Mouse (Mus musculus) midbrain, embryonic 11.5 days (tissue): ENCODE measurements around the gene Nacc1. TPM values are rescaled to one million over a fixed set of nuclear protein-coding genes. Genes with fewer than 3 reads are reported as not detected.

Experiments used
- ATAC-seq: fragments of 200-750 bp; cut with Nextera tagmentation; 2 replicates; pipeline ENCODE4 v1.8.0; 2017; ENCODE audit warnings: moderate TSS enrichment, moderate library complexity; ENCODE audit not compliant: low FRiP score
- DNase-seq: peaks from one replicate; pipeline ENCODE4 v3.0.0; 2015; ENCODE audit warnings: low spot score; ENCODE audit errors: missing footprints
- H3K27ac ChIP-seq: fragments of 300-500 bp; sonication (generic); 2 replicates; pipeline ENCODE4 v1.5.1; 2014; ENCODE audit warnings: low read depth, low read length
- H3K27me3 ChIP-seq: fragments of 300-500 bp; sonication (generic); 2 replicates; pipeline ENCODE4 v1.6.1; 2014; ENCODE audit warnings: mild to moderate bottlenecking, low read length, moderate library complexity, mixed read lengths; ENCODE audit not compliant: control insufficient read depth, insufficient read depth
- H3K36me3 ChIP-seq: fragments of 300-500 bp; sonication (generic); 2 replicates; pipeline ENCODE4 v1.6.1; 2014; ENCODE audit warnings: mild to moderate bottlenecking, low read length, moderate library complexity, mixed read lengths; ENCODE audit not compliant: control insufficient read depth, insufficient read depth
- H3K4me1 ChIP-seq: fragments of 300-500 bp; sonication (generic); 2 replicates; pipeline ENCODE4 v1.6.1; 2014; ENCODE audit warnings: low read length; ENCODE audit not compliant: control insufficient read depth, insufficient read depth
- H3K4me2 ChIP-seq: fragments of 300-500 bp; sonication (generic); 2 replicates; pipeline ENCODE4 v1.6.1; 2014; ENCODE audit warnings: mild to moderate bottlenecking, moderate library complexity
- H3K4me3 ChIP-seq: fragments of 300-500 bp; sonication (generic); 2 replicates; pipeline ENCODE4 v1.5.1; 2014; ENCODE audit warnings: low read depth, low read length
- H3K9ac ChIP-seq: fragments of 300-500 bp; sonication (generic); 2 replicates; pipeline ENCODE4 v1.6.1; 2014; ENCODE audit warnings: low read length
- H3K9me3 ChIP-seq: fragments of 300-500 bp; sonication (generic); 2 replicates; pipeline ENCODE4 v1.6.1; 2016; ENCODE audit warnings: low read length; ENCODE audit not compliant: control insufficient read depth
- WGBS: fragments of 180-500 bp; shearing (Covaris S2); extraction: QIAGEN DNeasy Blood & Tissue Kit; methylation state at CpG from one replicate; pipeline ENCODE4 v1.1.7; 2014; 5-methylcytosine and 5-hydroxymethylcytosine counted together
- polyA plus RNA-seq: library from polyadenylated mRNA; unstranded; fragments of >200 nt; fragmentation: Nextera tagmentation; extraction: Ambion mirVana; gene quantifications from 2 replicates; pipeline ENCODE4 v1.2.1, GENCODE M21; 2014

Gene Nacc1
- polyA plus RNA-seq, 1 experiment from 2014 or later: 21.4 TPM

GRCm38 (mm10) chr8:84718476-84718875 is 30.8 kb upstream of the Nacc1 start:
- Histone ChIP-seq H3K36me3 (no peaks in the 10 kb centered on the region), H3K4me2 (no peak overlapping the region), H3K9me3 (no peaks in the 10 kb centered on the region), H3K9ac (no peak overlapping the region), H3K4me1 (peaks cover 20% of the 10 kb centered on the region), H3K4me3 (no peak overlapping the region), H3K27ac (no peak overlapping the region), H3K27me3 (peaks cover 66% of the 10 kb centered on the region)
- DNase-seq: no peak
- ATAC-seq: no peak
- WGBS: 85% methylated on average over 5 of the region's 5 CpGs

GRCm38 (mm10) chr8:84716790-84717189 is 29.1 kb upstream of the Nacc1 start:
- Histone ChIP-seq H3K9ac (no peak overlapping the region), H3K4me2 (no peak overlapping the region), H3K4me1 (peaks cover 26% of the 10 kb centered on the region), H3K9me3 (no peaks in the 10 kb centered on the region), H3K27ac (no peak overlapping the region), H3K4me3 (no peak overlapping the region), H3K27me3 (peaks cover 64% of the 10 kb centered on the region), H3K36me3 (no peaks in the 10 kb centered on the region)
- DNase-seq (no peak), ATAC-seq (no peak)
- WGBS: 82% methylated on average over 11 of the region's 11 CpGs

GRCm38 (mm10) chr8:84715893-84716468 is 28.3 kb upstream of the Nacc1 start:
- Histone ChIP-seq H3K4me2 (peak overlapping the region; percentile 27; the same call in 1 of the 2 replicates), H3K36me3 (no peaks in the 10 kb centered on the region), H3K4me1 (peaks cover 33% of the 10 kb centered on the region), H3K9me3 (no peaks in the 10 kb centered on the region), H3K27me3 (peaks cover 64% of the 10 kb centered on the region), H3K9ac (peak overlapping the region; percentile 41; the same call in 1 of the 2 replicates), H3K27ac (no peak overlapping the region), H3K4me3 (0 out of 2 replicates have a peak overlapping the region, but pooled peaks have one; percentile 1)
- WGBS: 3% methylated on average over 26 of the region's 27 CpGs
- peak; percentile 92 for DNase-seq
- ATAC-seq: no peak

DNA sequence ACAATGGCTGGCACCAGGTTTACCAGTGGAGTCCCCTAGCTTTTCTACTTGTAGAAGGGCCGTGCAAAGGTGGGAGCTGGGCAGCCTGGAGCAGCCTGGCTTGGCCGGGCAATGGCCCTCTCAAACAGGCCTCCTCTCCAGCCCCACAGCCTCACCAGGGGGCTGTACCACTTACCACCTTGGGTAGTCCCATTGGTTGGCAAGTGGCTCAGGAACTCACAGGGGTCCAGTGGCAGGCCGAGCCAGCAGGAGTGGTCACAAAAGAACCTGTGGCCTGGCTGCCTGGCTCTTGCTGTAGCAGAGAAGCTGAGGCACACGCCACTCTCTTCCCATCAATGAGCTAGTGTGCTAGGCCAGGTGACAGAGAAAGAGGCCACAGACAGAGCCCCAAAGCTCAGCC is 26.5 kb upstream of the Nacc1 start:
- no peak overlapping the region for H3K9ac ChIP-seq

GRCm38 (mm10) chr8:84713381-84713780 is 25.7 kb upstream of the Nacc1 start:
- Histone ChIP-seq H3K4me1 (peaks cover 43% of the 10 kb centered on the region), H3K36me3 (no peaks in the 10 kb centered on the region), H3K9ac (no peak overlapping the region; the same call in 1 of the 2 replicates), H3K27ac (peak overlapping the region; percentile 69), H3K9me3 (no peaks in the 10 kb centered on the region), H3K4me2 (no peak overlapping the region), H3K4me3 (no peak overlapping the region), H3K27me3 (peaks cover 72% of the 10 kb centered on the region)
- 46% methylated on average over 4 of the region's 4 CpGs for WGBS
- ATAC-seq (no peak), DNase-seq (no peak)

More for the DNA sequence above, 26.5 kb upstream of the Nacc1 start:
- Histone ChIP-seq H3K27ac (0 out of 2 replicates have a peak overlapping the region, but pooled peaks have one; percentile 3), H3K4me2 (no peak overlapping the region), H3K4me1 (peaks cover 36% of the 10 kb centered on the region), H3K4me3 (no peak overlapping the region), H3K9me3 (no peaks in the 10 kb centered on the region), H3K27me3 (peaks cover 70% of the 10 kb centered on the region), H3K36me3 (no peaks in the 10 kb centered on the region)
- 68% methylated on average over 4 of the region's 4 CpGs for WGBS
- ATAC-seq: no peak
- no peak for DNase-seq

- WGBS: 34% methylated on average over 3 of the region's 3 CpGs
- Histone ChIP-seq H3K36me3 (no peaks in the 10 kb centered on the region), H3K4me3 (no peak overlapping the region), H3K27ac (peak overlapping the region; percentile 69), H3K4me1 (peaks cover 49% of the 10 kb centered on the region), H3K9me3 (no peaks in the 10 kb centered on the region), H3K27me3 (peaks cover 75% of the 10 kb centered on the region), H3K4me2 (no peak overlapping the region), H3K9ac (peak overlapping the region; percentile 6; the same call in 1 of the 2 replicates)
- DNase-seq: no peak
- peak; percentile 34; the same call in 1 of the 2 replicates for ATAC-seq
These were observed 25.1 kb upstream of the Nacc1 start for GRCm38 (mm10) chr8:84712759-84713120.

DNA sequence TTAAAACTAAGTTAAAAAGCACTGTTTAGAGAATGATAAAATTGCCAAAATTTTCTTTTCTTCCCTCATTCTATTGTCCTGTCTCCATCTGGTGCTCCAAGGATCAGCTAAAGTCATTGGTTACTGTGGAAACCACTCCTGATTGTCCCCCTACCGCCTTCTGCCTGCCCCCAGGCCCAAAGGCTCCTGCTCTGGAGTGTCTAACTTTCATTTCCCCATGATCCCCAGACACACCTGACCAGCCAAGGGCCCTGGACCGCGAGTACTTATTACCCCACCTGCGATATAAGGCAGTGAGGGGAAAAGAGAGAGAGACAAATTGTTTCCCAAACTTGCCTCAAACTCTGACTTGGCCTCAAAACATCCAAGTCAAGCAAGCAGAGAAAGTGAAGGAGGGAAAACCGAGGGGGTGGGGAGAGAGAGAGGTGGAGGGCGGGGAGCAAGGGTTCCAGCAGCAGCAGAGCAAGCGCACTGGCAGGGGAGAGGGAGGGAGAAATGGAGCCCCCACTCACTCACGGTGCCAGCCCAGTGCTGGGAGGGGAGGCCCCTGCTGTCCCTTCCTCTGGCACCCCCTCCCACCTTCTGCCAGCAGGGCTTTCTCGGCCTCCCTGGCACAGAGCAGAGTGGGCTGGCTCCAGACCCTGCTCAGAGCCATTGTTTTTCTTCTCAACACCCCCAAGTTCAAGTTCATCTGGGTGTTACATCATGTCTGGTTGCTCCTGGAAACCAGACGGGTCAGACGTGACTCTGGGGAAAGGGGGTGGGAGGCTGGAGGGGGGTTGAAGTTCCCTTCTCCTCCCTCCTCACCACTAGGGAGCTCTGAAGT is 24.5 kb upstream of the Nacc1 start:
- peak; percentile 88 for ATAC-seq
- Histone ChIP-seq H3K4me3 (peak overlapping the region; percentile 8; the same call in 1 of the 2 replicates), H3K9me3 (no peaks in the 10 kb centered on the region), H3K4me2 (peak overlapping the region; percentile 22; the same call in 1 of the 2 replicates), H3K27ac (peak overlapping the region; percentile 80), H3K36me3 (no peaks in the 10 kb centered on the region), H3K9ac (peak overlapping the region; percentile 35), H3K4me1 (peaks cover 55% of the 10 kb centered on the region), H3K27me3 (peaks cover 75% of the 10 kb centered on the region)
- DNase-seq: peak; percentile 96
- WGBS: 11% methylated on average over 10 of the region's 11 CpGs

GRCm38 (mm10) chr8:84711312-84711711 is 23.6 kb upstream of the Nacc1 start:
- ATAC-seq: no peak
- no peak for DNase-seq
- Histone ChIP-seq H3K4me2 (no peak overlapping the region), H3K4me1 (peaks cover 63% of the 10 kb centered on the region), H3K36me3 (no peaks in the 10 kb centered on the region), H3K27me3 (peaks cover 76% of the 10 kb centered on the region), H3K9ac (peak overlapping the region; percentile 35), H3K9me3 (no peaks in the 10 kb centered on the region), H3K4me3 (no peak overlapping the region), H3K27ac (peak overlapping the region; percentile 80)
- 46% methylated on average over 3 of the region's 3 CpGs for WGBS

DNA sequence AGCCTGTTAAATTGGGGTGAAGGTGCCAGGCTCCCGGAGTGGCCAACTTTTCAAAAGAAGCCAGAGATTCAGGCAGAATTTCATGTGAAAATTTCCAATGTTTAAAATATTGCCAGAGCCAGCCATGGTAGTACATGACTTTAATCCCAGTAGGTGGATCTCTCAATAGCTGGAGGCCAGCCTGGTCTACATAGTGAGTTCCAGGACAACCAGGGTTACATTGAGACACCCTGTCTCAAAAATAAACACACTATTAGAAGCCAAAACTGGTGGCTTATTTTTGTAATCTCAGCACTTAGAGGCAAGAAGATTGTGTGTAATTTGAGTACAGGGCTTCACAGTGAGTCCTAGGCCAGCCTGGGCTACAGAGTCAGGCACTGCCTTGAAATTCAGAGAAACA is 22.3 kb upstream of the Nacc1 start:
- no peaks in the 10 kb centered on the region for H3K36me3 ChIP-seq
- H3K4me3 ChIP-seq: no peak overlapping the region
- ATAC-seq: no peak
- peaks cover 62% of the 10 kb centered on the region for H3K4me1 ChIP-seq
- H3K27ac ChIP-seq: no peak overlapping the region
- no peak overlapping the region for H3K4me2 ChIP-seq
- peaks cover 76% of the 10 kb centered on the region for H3K27me3 ChIP-seq
- no peak overlapping the region for H3K9ac ChIP-seq
- 93% methylated on average over 1 of the region's 1 CpGs for WGBS
- H3K9me3 ChIP-seq: no peaks in the 10 kb centered on the region
- DNase-seq: no peak
